Mouse (Mus musculus): ENCODE measurements around the gene Ccdc62. TPM values are rescaled to one million over a fixed set of nuclear protein-coding genes. Genes with fewer than 3 reads are reported as not detected.

Ccdc62 gene
- polyA plus RNA-seq, 1 experiment from 2014 or later = 6.6 TPM

- Histone ChIP-seq H3K9me3 (no peaks in the 10 kb centered on the region), H3K4me1 (replicated peaks) (peaks cover 44% of the 10 kb centered on the region), H3K27me3 (ENCODE audit: insufficient read depth, poor library complexity, severe bottlenecking) (no peaks in the 10 kb centered on the region), H3K27ac (0 out of 2 replicates have a peak overlapping the region, but pooled peaks have one; percentile 54), H3K4me3 (no peak overlapping the region), H3K36me3 (peaks cover 44% of the 10 kb centered on the region)
- WGBS = 89% methylated on average over 16 of the region's 16 CpGs
- DNase-seq (ENCODE audit: low spot score) = no peak
Measured at GRCm38 (mm10) chr5:123997811-123998210, 67.3 kb downstream of the Ccdc62 start.

- Histone ChIP-seq H3K4me1 (replicated peaks) (peaks cover 46% of the 10 kb centered on the region), H3K9me3 (no peaks in the 10 kb centered on the region), H3K4me3 (no peak overlapping the region), H3K27me3 (ENCODE audit: insufficient read depth, poor library complexity, severe bottlenecking) (no peaks in the 10 kb centered on the region), H3K27ac (no peak overlapping the region), H3K36me3 (peaks cover 49% of the 10 kb centered on the region)
- WGBS = 86% methylated on average over 10 of the region's 10 CpGs
- DNase-seq (ENCODE audit: low spot score) = no peak
Measured at GRCm38 (mm10) chr5:123998370-123998769, 67.9 kb downstream of the Ccdc62 start.

- peak; percentile 88 for DNase-seq (ENCODE audit: low spot score)
- H3K9me3 ChIP-seq = no peaks in the 10 kb centered on the region
- peaks cover 71% of the 10 kb centered on the region for H3K36me3 ChIP-seq
- no peak overlapping the region for H3K4me3 ChIP-seq
- no peaks in the 10 kb centered on the region for H3K27me3 ChIP-seq (ENCODE audit: insufficient read depth, poor library complexity, severe bottlenecking)
- WGBS = 13% methylated on average over 7 of the region's 7 CpGs
- H3K27ac ChIP-seq = peak overlapping the region; percentile 60; the same call in 1 of the 2 replicates
- H3K4me1 ChIP-seq (replicated peaks) = peaks cover 41% of the 10 kb centered on the region
Measured at GRCm38 (mm10) chr5:124000824-124001223, 70.3 kb downstream of the Ccdc62 start.

DNA sequence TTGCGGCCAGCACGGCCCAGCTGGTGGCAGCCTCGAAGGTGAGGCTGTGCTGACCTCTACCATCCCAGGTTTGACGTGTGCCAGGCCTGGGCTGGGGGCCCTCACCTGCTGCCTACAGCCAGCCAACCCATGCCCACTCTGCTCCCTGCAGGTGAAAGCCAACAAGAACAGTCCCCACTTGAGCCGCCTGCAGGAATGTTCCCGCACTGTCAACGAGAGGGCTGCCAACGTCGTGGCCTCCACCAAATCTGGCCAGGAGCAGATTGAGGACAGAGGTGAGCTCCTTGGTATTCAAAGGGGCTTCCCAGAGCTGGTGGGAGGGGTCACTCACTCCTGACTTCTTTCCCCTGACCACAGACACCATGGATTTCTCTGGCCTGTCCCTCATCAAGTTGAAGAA lies 70.8 kb downstream of the Ccdc62 start:
- H3K9me3 ChIP-seq = no peaks in the 10 kb centered on the region
- DNase-seq (ENCODE audit: low spot score) = no peak
- H3K27me3 ChIP-seq (ENCODE audit: insufficient read depth, poor library complexity, severe bottlenecking) = no peaks in the 10 kb centered on the region
- H3K4me3 ChIP-seq = no peak overlapping the region
- WGBS = 67% methylated on average over 9 of the region's 9 CpGs
- peaks cover 36% of the 10 kb centered on the region for H3K4me1 ChIP-seq (replicated peaks)
- H3K36me3 ChIP-seq = peaks cover 71% of the 10 kb centered on the region
- peak overlapping the region; percentile 60; the same call in 1 of the 2 replicates for H3K27ac ChIP-seq

DNA sequence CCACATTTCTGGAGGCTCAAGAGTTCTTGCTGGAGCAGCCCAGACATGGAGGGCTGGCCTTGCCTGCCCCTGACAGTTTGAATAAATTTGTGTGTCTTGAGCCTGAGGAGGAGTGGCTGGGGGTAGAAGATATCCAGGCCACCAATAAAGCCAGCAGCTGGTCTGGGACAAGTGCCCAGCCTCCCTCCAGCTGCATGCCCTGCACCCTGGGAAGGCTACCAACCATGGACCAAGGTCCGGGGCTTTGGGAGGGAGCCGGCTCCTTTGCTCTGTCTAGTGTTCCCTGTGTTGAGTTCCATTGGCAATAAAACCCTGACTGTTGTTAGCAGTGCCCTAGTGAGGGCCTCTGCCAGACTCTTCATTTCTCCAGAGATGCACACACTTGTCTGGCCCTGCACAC lies 72.4 kb downstream of the Ccdc62 start:
- Histone ChIP-seq H3K36me3 (peaks cover 73% of the 10 kb centered on the region), H3K4me3 (no peak overlapping the region), H3K9me3 (no peaks in the 10 kb centered on the region), H3K4me1 (replicated peaks) (peaks cover 26% of the 10 kb centered on the region), H3K27me3 (ENCODE audit: insufficient read depth, poor library complexity, severe bottlenecking) (no peaks in the 10 kb centered on the region), H3K27ac (peak overlapping the region; percentile 23; the same call in 1 of the 2 replicates)
- DNase-seq (ENCODE audit: low spot score) = no peak
- 92% methylated on average over 2 of the region's 2 CpGs for WGBS

DNA sequence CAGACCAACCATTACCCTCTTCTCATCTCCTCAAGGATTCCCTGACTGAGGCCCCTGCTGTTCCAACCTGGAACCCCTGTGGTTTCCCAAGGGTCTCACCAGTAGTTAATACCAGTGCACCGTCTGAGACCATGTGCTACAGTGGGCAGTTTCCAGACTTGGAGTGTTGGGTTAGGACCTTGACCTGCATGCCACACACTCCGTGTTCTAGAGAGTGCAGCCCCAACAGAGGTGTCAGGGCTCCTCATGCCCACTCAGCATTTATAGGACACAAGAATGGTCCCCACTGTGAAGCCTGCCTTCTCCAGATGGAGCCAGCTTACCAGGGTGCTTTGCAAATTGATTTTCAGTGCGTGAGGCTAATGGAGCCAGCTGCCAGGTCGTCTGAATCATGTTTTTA lies 72.9 kb downstream of the Ccdc62 start:
- Histone ChIP-seq H3K27ac (0 out of 2 replicates have a peak overlapping the region, but pooled peaks have one; percentile 23), H3K4me3 (no peak overlapping the region), H3K36me3 (peaks cover 78% of the 10 kb centered on the region), H3K4me1 (replicated peaks) (peaks cover 26% of the 10 kb centered on the region), H3K27me3 (ENCODE audit: insufficient read depth, poor library complexity, severe bottlenecking) (no peaks in the 10 kb centered on the region), H3K9me3 (no peaks in the 10 kb centered on the region)
- no peak for DNase-seq (ENCODE audit: low spot score)
- WGBS = 63% methylated on average over 4 of the region's 4 CpGs

GRCm38 (mm10) chr5:124004356-124005150 lies 74.1 kb downstream of the Ccdc62 start:
- Histone ChIP-seq H3K27me3 (ENCODE audit: insufficient read depth, poor library complexity, severe bottlenecking) (no peaks in the 10 kb centered on the region), H3K27ac (no peak overlapping the region), H3K36me3 (peaks cover 79% of the 10 kb centered on the region), H3K4me3 (no peak overlapping the region), H3K9me3 (no peaks in the 10 kb centered on the region), H3K4me1 (replicated peaks) (peaks cover 23% of the 10 kb centered on the region)
- 94% methylated on average over 17 of the region's 17 CpGs for WGBS
- no peak for DNase-seq (ENCODE audit: low spot score)

DNA sequence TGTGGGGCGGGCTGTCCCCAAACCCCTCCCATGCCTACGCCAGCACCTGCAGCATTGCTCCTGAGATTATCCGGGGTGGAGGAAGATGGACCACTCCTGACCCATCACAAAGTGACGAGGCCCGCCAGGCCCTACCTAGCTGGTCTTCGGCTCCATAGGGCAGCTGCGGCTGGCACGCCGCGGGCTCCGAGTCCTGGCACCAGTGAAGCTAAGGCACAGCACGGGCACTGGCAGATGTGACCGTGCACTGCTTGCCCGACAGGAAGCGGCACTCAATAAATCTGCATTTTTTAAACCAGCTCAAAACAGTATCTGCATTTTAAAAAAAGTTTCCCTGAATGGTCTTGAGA lies 74.6 kb downstream of the Ccdc62 start:
- no peak for DNase-seq (ENCODE audit: low spot score)
- H3K9me3 ChIP-seq = no peaks in the 10 kb centered on the region
- H3K27me3 ChIP-seq (ENCODE audit: insufficient read depth, poor library complexity, severe bottlenecking) = no peaks in the 10 kb centered on the region
- 96% methylated on average over 15 of the region's 15 CpGs for WGBS
- no peak overlapping the region for H3K4me3 ChIP-seq
- H3K36me3 ChIP-seq = peaks cover 79% of the 10 kb centered on the region
- H3K4me1 ChIP-seq (replicated peaks) = peaks cover 23% of the 10 kb centered on the region
- H3K27ac ChIP-seq = no peak overlapping the region

DNA sequence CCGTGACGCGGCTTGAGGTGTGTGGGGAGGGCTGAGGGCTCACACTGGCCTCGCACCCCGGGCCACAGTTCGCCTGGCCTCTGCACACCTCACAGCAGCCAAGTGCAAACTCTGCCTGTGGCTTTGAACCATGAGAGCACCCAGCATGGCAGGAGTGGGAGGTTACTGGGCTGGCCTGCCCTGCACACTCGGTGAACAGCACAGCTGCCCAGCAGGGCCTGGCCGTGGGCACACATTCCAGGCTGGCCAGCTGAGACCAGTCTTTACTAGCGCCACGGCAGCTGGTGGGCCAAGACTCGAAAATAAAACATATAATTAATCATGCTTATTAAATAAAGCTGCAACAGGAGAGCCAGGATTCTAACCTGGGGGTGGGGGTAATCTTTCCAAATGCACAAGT lies 75.1 kb downstream of the Ccdc62 start:
- no peak overlapping the region for H3K4me3 ChIP-seq
- H3K36me3 ChIP-seq = peaks cover 82% of the 10 kb centered on the region
- no peak overlapping the region for H3K27ac ChIP-seq
- H3K9me3 ChIP-seq = no peaks in the 10 kb centered on the region
- no peak for DNase-seq (ENCODE audit: low spot score)
- no peaks in the 10 kb centered on the region for H3K27me3 ChIP-seq (ENCODE audit: insufficient read depth, poor library complexity, severe bottlenecking)
- WGBS = 87% methylated on average over 11 of the region's 11 CpGs
- peaks cover 28% of the 10 kb centered on the region for H3K4me1 ChIP-seq (replicated peaks)

DNA sequence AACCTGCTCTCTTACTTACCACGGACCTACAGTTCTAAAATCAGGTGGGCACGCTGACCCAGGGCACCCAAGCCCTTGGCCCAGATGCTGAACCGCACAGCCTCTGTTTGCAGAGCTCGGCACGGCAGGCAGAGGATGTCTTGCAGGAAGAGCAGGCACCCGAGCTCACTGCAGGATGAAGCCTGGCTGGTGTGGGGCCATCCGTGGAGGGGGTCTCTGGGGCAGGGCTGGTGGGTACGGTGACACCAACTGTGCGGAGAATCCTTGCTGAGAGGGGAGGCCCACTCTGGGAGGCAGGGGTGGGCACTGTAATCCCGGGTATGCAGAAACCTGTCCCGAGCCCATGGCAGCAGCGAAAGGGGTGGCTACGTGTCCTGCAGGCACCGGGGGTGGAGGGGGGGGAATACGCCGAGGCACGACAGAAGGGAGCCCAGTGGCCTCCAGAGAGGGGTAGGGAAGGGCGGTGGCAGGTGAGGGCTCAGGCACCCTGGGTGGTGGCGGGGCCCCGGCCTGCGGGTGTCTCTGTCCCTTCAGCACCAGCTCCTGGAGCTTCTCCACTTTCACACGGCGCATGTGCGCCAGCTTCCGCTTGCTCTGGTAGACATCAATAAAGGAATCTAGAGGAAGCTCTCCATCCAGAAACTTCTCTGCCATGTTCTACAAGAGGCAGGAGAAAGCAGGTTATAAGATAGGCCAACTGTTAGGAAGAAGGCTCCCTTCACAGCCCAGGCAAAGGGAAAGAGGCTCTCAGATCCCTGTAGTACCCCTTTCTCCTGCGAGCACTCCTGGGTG lies 75.8 kb downstream of the Ccdc62 start:
- Histone ChIP-seq H3K27ac (no peak overlapping the region), H3K4me3 (no peak overlapping the region), H3K36me3 (peaks cover 82% of the 10 kb centered on the region), H3K4me1 (replicated peaks) (peaks cover 30% of the 10 kb centered on the region), H3K9me3 (no peaks in the 10 kb centered on the region), H3K27me3 (ENCODE audit: insufficient read depth, poor library complexity, severe bottlenecking) (no peaks in the 10 kb centered on the region)
- no peak for DNase-seq (ENCODE audit: low spot score)
- 91% methylated on average over 26 of the region's 26 CpGs for WGBS

DNA sequence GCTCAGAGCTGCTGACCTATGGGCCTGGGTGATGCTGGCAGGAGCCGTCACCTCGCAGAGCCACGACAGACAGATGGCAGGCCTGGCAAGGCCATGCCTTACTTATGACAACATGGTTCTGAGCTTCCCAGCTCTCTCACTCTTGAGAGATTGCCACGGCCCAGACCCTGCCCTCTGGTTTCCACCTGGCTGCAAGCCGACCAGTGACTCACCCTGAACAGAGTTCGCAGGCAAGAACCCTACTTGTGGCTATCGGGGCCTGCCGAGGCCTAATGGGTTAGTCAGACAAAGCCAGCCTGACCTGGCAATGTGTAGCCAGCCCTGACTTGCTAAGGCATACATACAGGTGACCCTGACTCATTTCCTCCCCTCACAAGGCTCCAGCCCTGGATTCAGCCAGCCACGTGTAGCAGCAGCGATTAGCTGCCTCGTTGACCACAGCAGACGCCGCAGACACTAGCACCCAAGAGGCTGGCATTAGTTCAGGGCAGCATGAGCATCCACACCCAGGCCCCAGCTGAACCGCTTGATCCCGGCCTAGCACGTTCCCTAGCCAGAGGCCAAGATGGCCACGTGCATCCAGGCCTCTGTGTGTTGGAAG lies 76.5 kb downstream of the Ccdc62 start:
- Histone ChIP-seq H3K36me3 (peaks cover 77% of the 10 kb centered on the region), H3K4me1 (replicated peaks) (peaks cover 31% of the 10 kb centered on the region), H3K4me3 (no peak overlapping the region), H3K27ac (no peak overlapping the region), H3K27me3 (ENCODE audit: insufficient read depth, poor library complexity, severe bottlenecking) (no peaks in the 10 kb centered on the region), H3K9me3 (no peaks in the 10 kb centered on the region)
- no peak for DNase-seq (ENCODE audit: low spot score)
- WGBS = 91% methylated on average over 17 of the region's 17 CpGs

DNA sequence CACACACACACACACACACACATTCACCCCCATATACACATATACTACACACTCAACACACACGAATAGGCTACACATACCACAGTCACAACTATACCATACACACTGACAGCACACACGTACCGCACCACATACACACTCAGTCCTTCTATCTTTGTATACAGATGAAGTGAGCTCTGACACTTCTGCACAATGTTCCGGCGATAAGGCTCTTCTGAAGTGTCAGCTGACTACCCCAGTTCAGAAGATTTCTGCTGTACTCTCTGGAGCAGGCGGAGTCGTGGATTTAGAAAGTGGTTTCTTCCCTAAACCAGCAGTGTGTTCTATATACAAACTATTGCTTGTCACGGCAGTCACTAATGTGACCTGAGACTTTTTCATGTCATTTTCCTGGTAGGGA lies 79.6 kb downstream of the Ccdc62 start:
- DNase-seq (ENCODE audit: low spot score) = no peak
- H3K27me3 ChIP-seq (ENCODE audit: insufficient read depth, poor library complexity, severe bottlenecking) = no peaks in the 10 kb centered on the region
- no peaks in the 10 kb centered on the region for H3K9me3 ChIP-seq
- 89% methylated on average over 8 of the region's 8 CpGs for WGBS
- peaks cover 55% of the 10 kb centered on the region for H3K36me3 ChIP-seq
- peak overlapping the region; percentile 89 for H3K27ac ChIP-seq
- no peak overlapping the region for H3K4me3 ChIP-seq
- peaks cover 50% of the 10 kb centered on the region for H3K4me1 ChIP-seq (replicated peaks)

Measured in hindbrain, embryonic 10.5 days (tissue).